In genomic region chr17:63547465-63547864, GRCm38 (mm10) we compare ENCODE assay signal across 9 mouse cellular contexts. TPM values are rescaled to one million over a fixed set of nuclear protein-coding genes. Genes with fewer than 3 reads are reported as not detected.
A peak's percentile ranks its signal among the peaks of the same experiment; 100 is the strongest.
DNase-seq lines count a peak whose midpoint lies in the region; ATAC-seq and TF ChIP-seq lines count a peak whose summit lies in the region.
"Had no signal": no experiment of that assay in that cellular context is flagged by ENCODE, and none has a peak within 500 bp of the region (broad histone marks: within the 10 kb centered on the region; RNA-seq: fewer than 3 reads in every experiment).

No protein-coding gene starts in this region.

- dilution Hi-C loops in CH12.LX (cut with MboI; ENCODE audit: extremely low pct_ligation_motif_present, extremely low pct_unique_long_range_greater_than_20kb, low sequenced_read_pairs), result no loop called here

- DNase-seq in frontal cortex, postnatal 36 days (ENCODE audit: low spot score in 2 of 2), result peak; percentile 2 to 11
- DNase-seq in layer of hippocampus, postnatal 10 days (ENCODE audit: low spot score in 2 of 2), result peak; percentile 16 to 21
- no peak for DNase-seq in layer of hippocampus, adult 9-10 months (ENCODE audit: low spot score)
- peak; percentile 37 for DNase-seq in CH12.LX (ENCODE audit: extremely low read depth)
- peak; percentile 38 for DNase-seq in embryo, embryonic 10.5 days (ENCODE audit: low spot score)
- DNase-seq in ovary, adult 18-20 months (ENCODE audit: low spot score), result no peak
- no peak for DNase-seq in frontal cortex, postnatal 25 days (ENCODE audit: low spot score in 2 of 2)

- H3K27me3 ChIP-seq in CH12.LX (replicated peaks), result no peaks in the 10 kb centered on the region

- no peaks in the 10 kb centered on the region for H3K4me1 ChIP-seq in CH12.LX (ENCODE audit: control insufficient read depth in 1 of 2, insufficient read depth in 2 of 2)

- no peak for TF ChIP-seq POLR2A in CH12.LX (IDR thresholded peaks at IDR 0.05; ENCODE audit: low read depth, low read length)

- ATAC-seq in frontal cortex, adult (ENCODE audit: low TSS enrichment), result no peak

- peak; percentile 45 to 78 for TF ChIP-seq CTCF in CH12.LX (conservative IDR thresholded peaks at IDR 0.05 in 1 of 2, IDR thresholded peaks at IDR 0.05 in 1 of 2; ENCODE audit: low read depth in 2 of 2, low read length in 2 of 2)

- H3K36me3 ChIP-seq in CH12.LX (replicated peaks in 1 of 2; ENCODE audit: control insufficient read depth in 1 of 2, insufficient read depth in 1 of 2, low read length in 1 of 2), result no peaks in the 10 kb centered on the region

- no peak overlapping the region for H3K9ac ChIP-seq in CH12.LX (ENCODE audit: insufficient read depth, low read depth)

- H3K4me3 ChIP-seq in CH12.LX (replicated peaks in 1 of 3; ENCODE audit: low read depth in 2 of 3, low read length in 2 of 3, poor library complexity in 1 of 3), result no peak overlapping the region

- TF ChIP-seq EP300 in CH12.LX (IDR thresholded peaks at IDR 0.05; ENCODE audit: low read length), result no peak

- no peaks in the 10 kb centered on the region for H3K79me2 ChIP-seq in CH12.LX (replicated peaks; ENCODE audit: control insufficient read depth, extremely low read depth, insufficient read depth, poor library complexity, severe bottlenecking)

- no peak overlapping the region for H3K27ac ChIP-seq in CH12.LX (ENCODE audit: insufficient read depth, low read depth)

- TF ChIP-seq RAD21 in CH12.LX (IDR thresholded peaks at IDR 0.05; ENCODE audit: low read depth, low read length), result peak; percentile 92

- in situ Hi-C loops in CH12.LX (cut with MboI; ENCODE audit: low pct_ligation_motif_present, low pct_unique_long_range_greater_than_20kb, low sequenced_read_pairs), result no loop called here

- no peak overlapping the region for H3K4me2 ChIP-seq in CH12.LX (ENCODE audit: insufficient read depth, low read depth, poor library complexity, severe bottlenecking)
- H3K4me2 ChIP-seq: midbrain, embryonic 11.5 days had no signal

- H3K9me3 ChIP-seq in CH12.LX (replicated peaks; ENCODE audit: low read length), result peaks cover 6% of the 10 kb centered on the region

TF ChIP-seq in CH12.LX, 34 proteins besides CTCF, POLR2A, EP300 and RAD21:
- TF ChIP-seq IRF4 (IDR thresholded peaks at IDR 0.05; ENCODE audit: low read depth, low read length), result no peak
- peak; percentile 53 for TF ChIP-seq ZC3H11A (IDR thresholded peaks at IDR 0.05; ENCODE audit: low read depth, low read length)
- TF ChIP-seq SMC3 (IDR thresholded peaks at IDR 0.05; ENCODE audit: low read depth, low read length), result peak; percentile 75
- TF ChIP-seq ZNF384 (IDR thresholded peaks at IDR 0.05; ENCODE audit: low read depth, low read length), result peak; percentile 46
TF ChIP-seq in CH12.LX: peak in this region for 3.

RNA-seq across cellular contexts. Expression of gene Fbxl17, which starts 47.6 kb away (rescaled TPM):
- 10 to 100 TPM; 58.7 to 62.7 TPM for total RNA-seq in layer of hippocampus, postnatal 10 days (2021)
- total RNA-seq in CH12.LX (2012; rRNA removed), result 4.0 and 4.5 TPM in 2 replicates
- total RNA-seq in CH12.LX (2014; rRNA removed), result 4.3 and 4.5 TPM in 2 replicates
- 4.7 and 6.9 TPM in 2 replicates for polyA plus RNA-seq in CH12.LX (2012; ENCODE audit: insufficient read length, low read depth)

Comparison
In these comparisons a context has a peak if more than half of its experiments do, and no peak if none do; other contexts are left out.
1. DNase-seq: peak in frontal cortex, postnatal 36 days (2 of 2), layer of hippocampus, postnatal 10 days (2 of 2), CH12.LX (single experiment) and embryo, embryonic 10.5 days (single experiment); none in layer of hippocampus, adult 9-10 months (single experiment), ovary, adult 18-20 months (single experiment) and frontal cortex, postnatal 25 days (0 of 2).
2. RNA of gene Fbxl17, which starts 47.6 kb away (total RNA-seq): 58.7 to 62.7 TPM in layer of hippocampus, postnatal 10 days; 4.0 to 4.5 TPM in CH12.LX; every median in the first group is over 10 times any median in the second.